Mouse (Mus musculus): ENCODE results near the gene Foxe3. TPM values are rescaled to one million over a fixed set of nuclear protein-coding genes. Genes with fewer than 3 reads are reported as not detected.

Gene Foxe3
- total RNA-seq, 4 experiments from 2014 or later: not detected

GRCm38 (mm10) chr4:114917091-114917490 lies 8.7 kb downstream of the Foxe3 start:
- no peak for DNase-seq (ENCODE audit: low spot score in 2 of 2)

DNA sequence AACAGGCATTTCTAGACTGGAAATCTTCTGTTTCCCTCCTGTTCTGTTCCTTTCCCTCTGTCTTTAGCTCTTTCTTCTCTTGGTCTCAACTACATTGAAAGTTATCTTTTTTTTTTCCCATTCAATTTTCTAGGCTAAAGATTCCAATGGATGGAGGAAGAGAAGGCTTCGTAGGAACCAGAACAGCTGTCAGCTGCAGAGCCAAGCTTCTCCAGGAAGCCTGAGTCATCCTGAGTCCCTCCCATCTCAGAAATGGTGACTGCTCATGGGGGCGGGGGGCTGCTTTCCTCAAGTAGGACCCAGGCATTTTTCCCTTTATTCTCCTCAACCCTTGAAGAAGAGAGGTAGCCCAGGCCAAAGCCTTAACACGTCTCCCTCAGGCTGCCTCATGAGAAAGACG lies 9.8 kb downstream of the Foxe3 start:
- DNase-seq (ENCODE audit: low spot score in 2 of 2): no peak

DNA sequence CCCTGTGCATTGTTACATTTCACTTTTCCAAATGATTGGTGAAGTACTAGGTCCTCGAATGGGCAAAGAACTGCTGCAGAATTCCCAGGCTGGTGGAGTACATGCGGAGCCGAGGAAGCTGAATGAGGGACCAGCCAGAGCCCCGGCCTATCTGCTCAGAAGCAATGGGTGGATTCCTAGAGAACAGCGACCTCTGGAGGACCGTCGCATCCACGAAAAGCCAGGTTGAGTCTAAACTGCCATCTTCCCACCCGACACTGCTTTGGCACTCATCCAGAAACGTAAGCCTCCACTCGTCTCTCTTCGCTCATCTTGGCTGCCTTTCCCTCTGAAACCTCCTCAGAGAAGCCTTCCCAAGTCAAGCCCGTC lies 12.2 kb downstream of the Foxe3 start:
- peak; percentile 35 to 51 for DNase-seq (ENCODE audit: low spot score in 2 of 2)

- DNase-seq (ENCODE audit: low spot score in 2 of 2): no peak
Observed at GRCm38 (mm10) chr4:114912705-114913593, 12.9 kb downstream of the Foxe3 start.

DNA sequence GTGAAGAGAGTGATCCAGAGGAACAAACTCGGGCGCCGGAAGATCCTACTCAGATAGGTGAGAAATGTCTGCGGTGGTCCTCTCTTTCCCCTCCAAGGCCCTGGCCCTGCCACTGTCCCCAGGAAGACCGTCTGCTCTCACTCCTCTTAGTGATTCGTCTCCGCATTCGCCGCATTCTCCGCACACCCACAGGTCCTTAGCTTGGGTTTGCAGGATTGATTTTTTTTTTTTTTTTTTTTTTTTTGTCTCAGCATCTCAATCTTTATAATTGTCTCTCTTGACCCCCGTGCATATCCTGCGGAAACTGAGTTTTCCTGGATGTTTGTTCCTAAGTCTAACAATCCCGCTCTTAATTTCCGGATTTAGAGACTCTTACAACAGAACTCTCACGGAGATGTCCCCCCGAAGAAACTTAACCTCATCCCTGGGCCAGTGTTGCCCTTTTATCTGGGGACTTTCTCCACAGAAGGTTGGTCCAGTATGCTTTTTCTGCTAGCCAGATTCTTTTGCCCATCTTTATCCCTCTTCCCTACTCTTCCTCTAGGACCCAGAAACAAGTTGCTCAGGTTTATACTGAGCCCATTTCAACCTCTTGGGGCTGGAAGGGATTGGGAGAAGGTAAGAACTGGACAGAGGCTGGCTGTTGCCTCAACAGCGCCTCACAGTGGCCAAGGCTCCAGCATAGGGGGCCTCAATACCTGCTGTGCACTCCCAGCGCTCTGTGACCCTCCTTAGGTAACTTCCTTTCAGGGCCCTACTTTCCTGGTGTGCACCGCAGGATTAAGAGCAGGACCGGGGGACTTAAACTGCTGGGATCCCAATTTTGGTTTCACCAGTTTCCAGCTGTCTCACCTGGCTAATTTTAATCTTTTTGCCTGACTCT lies 16.0 kb downstream of the Foxe3 start:
- DNase-seq (ENCODE audit: low spot score in 2 of 2): no peak

GRCm38 (mm10) chr4:114908829-114909601 lies 16.8 kb downstream of the Foxe3 start, which contains the start of gene Foxd2:
TSS of gene Foxd2 (minus strand) at chr4:114908873.
- DNase-seq (ENCODE audit: low spot score in 2 of 2): peak in 1 of 2 experiments; percentile 35

DNA sequence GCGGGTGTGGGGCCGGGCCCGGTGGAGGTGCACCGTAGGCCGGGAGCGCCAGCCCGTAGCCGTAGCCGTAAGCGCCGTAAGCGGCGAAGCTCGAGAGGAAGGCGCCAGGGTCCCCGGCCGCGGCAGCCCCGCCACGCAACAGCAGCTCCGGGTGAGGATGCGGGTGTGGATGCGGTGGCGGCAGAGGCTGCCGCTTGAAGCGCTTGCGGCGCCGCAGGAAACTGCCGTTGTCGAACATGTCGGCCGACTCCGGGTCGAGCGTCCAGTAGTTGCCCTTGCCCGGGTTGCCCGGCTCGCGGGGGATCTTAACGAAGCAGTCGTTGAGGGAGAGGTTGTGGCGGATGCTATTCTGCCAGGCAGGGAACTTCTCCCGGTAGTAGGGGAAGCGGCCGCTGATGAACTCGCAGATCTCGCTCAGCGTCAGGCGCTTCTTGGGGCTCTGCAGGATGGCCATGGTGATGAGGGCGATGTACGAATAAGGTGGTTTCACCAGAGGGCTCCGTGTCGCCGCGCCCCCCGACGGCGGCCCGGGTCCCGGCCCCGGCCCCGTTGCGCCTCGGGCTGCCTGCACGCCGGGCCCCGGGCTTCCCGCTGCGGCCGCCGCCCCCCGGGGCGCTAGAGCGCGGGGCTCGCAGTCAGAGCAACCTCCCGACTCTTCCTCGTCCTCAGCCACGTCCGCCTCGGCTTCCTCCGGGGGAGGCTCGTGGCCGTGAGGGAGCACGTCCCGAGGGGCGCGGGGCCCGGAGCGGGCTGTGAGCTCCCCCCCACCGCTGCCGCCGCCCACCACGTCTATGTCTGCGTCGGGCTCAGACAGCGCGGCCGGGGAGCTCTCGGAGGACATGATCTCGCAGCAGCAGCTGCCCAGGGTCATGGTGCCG lies 17.6 kb downstream of the Foxe3 start:
- no peak for DNase-seq (ENCODE audit: low spot score in 2 of 2)

DNA sequence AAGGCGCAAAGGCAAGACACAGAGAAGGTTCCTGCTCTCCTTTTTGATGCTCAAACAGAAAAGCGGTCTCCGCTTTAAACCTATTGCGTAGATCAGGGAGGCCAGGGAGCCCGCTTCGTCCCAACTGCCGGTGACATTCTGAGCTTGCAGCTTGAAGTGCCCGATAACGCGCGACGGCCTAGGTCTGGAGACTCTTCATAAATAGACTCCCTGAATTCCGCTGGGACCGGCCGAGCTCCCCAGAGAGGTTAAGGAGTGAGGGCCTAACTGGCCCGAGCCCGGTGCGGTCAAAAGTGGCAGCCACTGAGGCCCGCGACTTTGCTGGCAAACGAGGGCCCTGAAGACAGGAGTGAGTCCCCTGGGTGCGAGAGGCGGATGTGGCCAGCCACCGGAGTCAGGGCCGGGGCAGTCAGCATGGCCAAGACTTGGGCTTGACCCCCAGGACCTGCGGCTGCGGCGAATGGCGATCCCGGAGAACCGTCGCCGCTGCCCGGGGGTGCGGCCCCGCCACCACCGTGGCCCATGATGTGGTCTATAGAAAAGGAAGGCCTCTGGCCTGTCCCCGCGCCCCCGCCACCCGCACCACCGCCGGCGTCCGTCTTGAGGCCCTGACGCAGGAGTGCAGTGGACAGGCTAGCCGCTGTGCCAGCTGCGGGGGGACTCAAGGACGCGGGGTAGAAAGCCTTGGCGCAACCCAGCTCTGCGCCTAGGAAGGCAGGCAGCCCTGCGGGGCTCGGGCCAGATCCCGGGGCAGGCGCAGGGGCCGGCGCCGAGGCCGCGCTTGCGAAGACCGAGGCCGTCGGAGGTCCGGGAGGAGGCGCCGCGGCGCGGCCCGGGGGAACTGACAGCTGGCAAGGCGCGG lies 18.5 kb downstream of the Foxe3 start:
- no peak for DNase-seq (ENCODE audit: low spot score in 2 of 2)

DNA sequence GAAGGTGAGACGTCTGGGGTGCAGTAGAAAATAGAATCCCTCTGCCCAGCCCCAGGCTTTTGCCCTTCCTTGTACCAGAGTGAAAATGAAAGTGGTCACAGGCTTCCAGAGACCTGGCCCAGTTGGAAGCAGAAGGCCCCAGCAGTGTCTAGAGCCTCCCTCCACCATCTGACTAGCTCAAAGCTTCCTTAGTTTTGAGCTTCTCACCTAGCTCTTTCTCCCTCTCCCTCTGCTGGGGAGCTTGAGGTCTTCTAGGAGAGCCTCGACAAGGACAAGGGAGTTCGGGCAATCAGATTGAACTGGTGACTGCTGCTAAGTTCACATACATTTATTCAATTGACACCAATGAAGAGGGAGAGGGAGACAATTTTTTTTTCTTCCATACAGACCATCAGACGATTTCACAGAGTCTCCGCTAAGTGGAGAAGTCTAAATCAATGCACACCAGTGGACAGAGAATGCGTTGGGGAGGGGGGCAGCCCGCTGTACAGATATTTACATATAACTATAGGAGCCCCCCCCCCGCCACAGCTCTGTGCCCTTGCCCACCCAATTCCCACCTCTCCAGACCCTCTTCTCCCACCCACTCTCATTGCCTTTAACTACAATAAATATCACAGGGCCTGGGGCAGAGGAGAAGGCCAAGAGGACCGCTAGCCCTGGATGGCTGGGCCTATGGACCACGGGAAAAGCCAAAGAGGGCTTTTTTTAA lies 19.7 kb downstream of the Foxe3 start:
- no peak for DNase-seq (ENCODE audit: low spot score in 2 of 2)

- no peak for DNase-seq (ENCODE audit: low spot score in 2 of 2)
Observed at GRCm38 (mm10) chr4:114905501-114905900, 20.3 kb downstream of the Foxe3 start.

DNA sequence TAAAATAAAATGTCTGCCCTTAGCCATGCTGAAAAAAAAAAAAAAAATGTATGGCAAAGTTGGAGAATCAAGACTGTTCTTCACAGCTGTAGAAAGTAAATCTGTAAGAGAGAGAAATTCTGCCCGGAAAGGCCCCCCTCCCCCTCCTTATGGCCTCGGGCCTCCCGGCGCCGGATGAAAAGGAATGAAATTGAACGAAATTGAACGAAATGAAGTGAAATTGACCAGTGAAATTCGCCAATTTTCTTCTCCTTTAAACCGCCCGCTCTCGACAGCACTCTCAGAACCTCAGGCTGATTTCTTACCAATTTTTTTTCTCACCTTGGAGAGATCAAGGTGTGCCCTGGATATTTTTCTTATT lies 22.4 kb downstream of the Foxe3 start:
- DNase-seq (ENCODE audit: low spot score in 2 of 2): no peak

- DNase-seq (ENCODE audit: low spot score in 2 of 2): no peak
Observed at GRCm38 (mm10) chr4:114902641-114903421, 23.0 kb downstream of the Foxe3 start.

GRCm38 (mm10) chr4:114901643-114902351 lies 24.0 kb downstream of the Foxe3 start:
- DNase-seq (ENCODE audit: low spot score in 2 of 2): no peak

- DNase-seq (ENCODE audit: low spot score in 2 of 2): no peak
Observed at GRCm38 (mm10) chr4:114900866-114901642, 24.8 kb downstream of the Foxe3 start.

GRCm38 (mm10) chr4:114899885-114900284 lies 25.9 kb downstream of the Foxe3 start:
- no peak for DNase-seq (ENCODE audit: low spot score in 2 of 2)

DNA sequence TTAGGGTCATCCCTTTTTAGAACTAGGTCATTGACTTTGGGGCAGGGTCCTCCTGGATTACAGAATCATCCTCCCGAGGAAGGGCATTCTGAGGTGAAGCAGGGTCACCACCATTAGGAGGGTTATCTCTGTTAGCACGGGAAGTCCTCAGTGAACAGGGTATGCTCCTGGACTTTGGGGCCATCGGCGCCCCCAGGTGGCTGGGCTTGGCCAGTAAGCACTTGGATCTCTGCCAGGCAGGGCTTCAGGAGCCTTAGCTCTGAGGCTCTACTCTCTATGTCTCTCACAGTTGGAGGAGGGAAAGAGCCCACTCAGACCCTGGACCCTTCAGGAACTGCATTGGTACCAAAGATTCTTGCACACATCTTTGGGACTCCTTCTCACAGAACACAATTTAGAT lies 28.0 kb downstream of the Foxe3 start:
- no peak for DNase-seq (ENCODE audit: low spot score in 2 of 2)

GRCm38 (mm10) chr4:114882232-114882631 lies 43.6 kb downstream of the Foxe3 start:
- DNase-seq (ENCODE audit: low spot score in 2 of 2): no peak

Measured in layer of hippocampus, adult 8-10 months (tissue).